Mouse (Mus musculus): ENCODE data around the gene Abce1.

DNA sequence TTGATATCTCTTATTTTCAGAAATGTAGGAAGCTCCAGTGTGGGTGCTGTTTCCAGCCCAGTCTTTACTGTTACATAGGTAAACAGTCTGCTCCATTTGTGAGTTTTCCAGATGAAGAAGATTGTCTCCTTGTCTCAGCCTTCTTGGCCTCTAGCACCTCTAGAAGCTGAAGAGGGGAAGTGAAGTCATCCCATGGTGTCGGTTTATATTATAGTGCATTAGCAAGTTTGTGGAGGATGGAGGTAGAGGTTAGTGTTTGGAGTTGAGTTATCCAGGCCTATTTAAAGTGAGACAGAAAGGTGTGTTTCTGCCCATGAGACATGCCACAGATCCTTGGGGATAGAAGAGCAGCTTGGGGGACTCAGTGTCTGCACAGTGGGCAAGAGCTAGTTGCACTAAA lies 70.4 kb downstream of the Abce1 start:
- TF ChIP-seq CTCF (IDR thresholded peaks at IDR 0.05) (no peak), POLR2A (IDR thresholded peaks at IDR 0.05; ENCODE audit: insufficient read depth, low read depth, low read length) (no peak), EP300 (IDR thresholded peaks at IDR 0.05; ENCODE audit: insufficient read depth, low read depth, low read length) (no peak)
